Mouse (Mus musculus) kidney, postnatal 36 days (tissue): ENCODE measurements around the gene Stx8.

Source experiments
- DNase-seq, 2 experiments: peaks; one replicate each; pipeline ENCODE4 v3.0.0; 2021 to 2022; ENCODE audit warnings: mixed read lengths in 2 of 2

Stx8 gene

GRCm38 (mm10) chr11:68036133-68036959, 70.4 kb downstream of the Stx8 start:
- no peak for DNase-seq

- peak; percentile 11 to 49 for DNase-seq
These were observed 71.1 kb downstream of the Stx8 start for GRCm38 (mm10) chr11:68037093-68037492.

GRCm38 (mm10) chr11:68038101-68038500, 72.1 kb downstream of the Stx8 start:
- DNase-seq: peak in 1 of 2 experiments; percentile 20

GRCm38 (mm10) chr11:68044181-68044580, 78.2 kb downstream of the Stx8 start:
- DNase-seq: peak; percentile 63 to 67

- DNase-seq: peak in 1 of 2 experiments; percentile 46
These were observed 80.9 kb downstream of the Stx8 start for GRCm38 (mm10) chr11:68046916-68047315.

- DNase-seq: no peak
These were observed 83.5 kb downstream of the Stx8 start for GRCm38 (mm10) chr11:68049261-68050165.

GRCm38 (mm10) chr11:68050725-68051124, 84.7 kb downstream of the Stx8 start:
- no peak for DNase-seq

- DNase-seq: no peak
These were observed 85.3 kb downstream of the Stx8 start for GRCm38 (mm10) chr11:68051305-68051704.

- DNase-seq: no peak
These were observed 92.6 kb downstream of the Stx8 start for GRCm38 (mm10) chr11:68058466-68059201.

- peak in 1 of 2 experiments; percentile 24 for DNase-seq
These were observed 94.7 kb downstream of the Stx8 start for GRCm38 (mm10) chr11:68060651-68061050.

- DNase-seq: no peak
These were observed 96.1 kb downstream of the Stx8 start for GRCm38 (mm10) chr11:68062116-68062515.

- no peak for DNase-seq
These were observed 101.8 kb downstream of the Stx8 start for GRCm38 (mm10) chr11:68067806-68068205.

GRCm38 (mm10) chr11:68070086-68070485, 104.1 kb downstream of the Stx8 start:
- DNase-seq: no peak

- DNase-seq: no peak
These were observed 105.8 kb downstream of the Stx8 start for GRCm38 (mm10) chr11:68071836-68072235.

- peak in 1 of 2 experiments; percentile 39 for DNase-seq
These were observed 106.7 kb downstream of the Stx8 start for GRCm38 (mm10) chr11:68072597-68073210.

GRCm38 (mm10) chr11:68074686-68075085, 108.7 kb downstream of the Stx8 start:
- DNase-seq: no peak

- peak in 1 of 2 experiments; percentile 46 for DNase-seq
These were observed 109.3 kb downstream of the Stx8 start for GRCm38 (mm10) chr11:68075331-68075730.

- DNase-seq: no peak
These were observed 113.8 kb downstream of the Stx8 start for GRCm38 (mm10) chr11:68079756-68080155.

GRCm38 (mm10) chr11:68080999-68081398, 115.0 kb downstream of the Stx8 start:
- no peak for DNase-seq

- no peak for DNase-seq
These were observed 116.8 kb downstream of the Stx8 start for GRCm38 (mm10) chr11:68082756-68083155.

- DNase-seq: no peak
These were observed 117.6 kb downstream of the Stx8 start for GRCm38 (mm10) chr11:68083562-68083961.

GRCm38 (mm10) chr11:68086221-68086620, 120.2 kb downstream of the Stx8 start:
- no peak for DNase-seq
